Mouse (Mus musculus) liver, adult 2 months (tissue): ENCODE results near the gene Pxmp4.

Experiments used
- CTCF ChIP-seq: fragments of 200-500 bp; IDR thresholded peaks from 2 replicates; pipeline ENCODE4 v1.5.1; 2011; ENCODE audit warnings: low read depth, low read length, control low read depth
- POLR2A ChIP-seq: fragments of 200-500 bp; IDR thresholded peaks from 2 replicates; pipeline ENCODE4 v1.6.1; 2011; ENCODE audit warnings: low read length, control low read depth; ENCODE audit not compliant: insufficient read depth; ENCODE audit errors: extremely low read depth

- TF ChIP-seq CTCF (no peak), POLR2A (no peak)
Observed at GRCm38 (mm10) chr2:154615674-154616073, 12.2 kb upstream of the Pxmp4 start.
